In the genomic region with DNA sequence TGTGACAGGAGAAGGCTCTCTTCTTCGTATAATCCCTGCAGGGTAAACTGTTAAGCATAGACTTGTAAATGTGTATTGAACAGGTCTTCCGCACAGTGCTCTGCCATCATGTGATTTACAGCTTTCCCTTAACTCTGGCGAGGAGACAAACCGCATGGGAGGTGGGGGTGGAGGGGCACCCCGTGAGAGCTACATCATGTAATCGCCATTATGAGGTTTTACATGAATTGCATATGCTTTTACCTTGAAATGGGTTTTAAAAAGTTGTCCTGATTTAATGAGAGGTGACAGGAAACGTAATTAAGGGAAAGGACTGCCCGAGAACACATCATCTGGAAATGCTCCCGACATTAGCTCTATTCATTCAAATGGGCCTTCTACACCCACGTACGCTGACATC, we compare ENCODE assay signal across 14 mouse cellular contexts.
"Had no signal": no experiment of that assay in that cellular context is flagged by ENCODE, and none has a peak within 500 bp of the region (broad histone marks: within the 10 kb centered on the region; RNA-seq: fewer than 3 reads in every experiment).

No protein-coding gene starts in this region.

- H3K36me3 ChIP-seq: kidney, embryonic 15.5 days; midbrain, embryonic 10.5 days had no signal

- H3K9me3 ChIP-seq: kidney, embryonic 15.5 days; midbrain, embryonic 10.5 days had no signal

- H3K9ac ChIP-seq: kidney, embryonic 15.5 days; liver, embryonic 14.5 days had no signal

- H3K27me3 ChIP-seq: kidney, embryonic 15.5 days had no signal

- H3K27ac ChIP-seq: kidney, embryonic 15.5 days; liver, embryonic 14.5 days; midbrain, embryonic 10.5 days had no signal

- DNase-seq: kidney, adult 2 months; kidney, postnatal 14 days; left cerebral cortex, postnatal 4 days; lung, adult 18-20 months; lung, postnatal 36 days; right cerebral cortex, postnatal 4 days; spleen, adult 18-20 months; thymus, adult 18-20 months; thymus, postnatal 36 days had no signal

- ATAC-seq: intestine, embryonic 16.5 days; midbrain, embryonic 16.5 days had no signal

- H3K4me3 ChIP-seq: kidney, embryonic 15.5 days; midbrain, embryonic 10.5 days had no signal

- H3K4me2 ChIP-seq: kidney, embryonic 15.5 days had no signal
